Comparison of ENCODE assay signal across 7 mouse cellular contexts in genomic region chr7:80444401-80445249, GRCm38 (mm10). TPM values are rescaled to one million over a fixed set of nuclear protein-coding genes. Genes with fewer than 3 reads are reported as not detected.
DNase-seq lines count a peak whose midpoint lies in the region; ATAC-seq and TF ChIP-seq lines count a peak whose summit lies in the region.

No protein-coding gene starts in this region.

- no peak for TF ChIP-seq EP300 in liver, postnatal 0 days (IDR thresholded peaks at IDR 0.05; ENCODE audit: low read depth)

- no peaks in the 10 kb centered on the region for H3K9me3 ChIP-seq in heart, embryonic 12.5 days (replicated peaks)
- H3K9me3 ChIP-seq in liver, postnatal 0 days (ENCODE audit: low read length), result no peaks in the 10 kb centered on the region
- H3K9me3 ChIP-seq in kidney, embryonic 15.5 days (replicated peaks), result no peaks in the 10 kb centered on the region
- no peaks in the 10 kb centered on the region for H3K9me3 ChIP-seq in midbrain, embryonic 10.5 days (replicated peaks)

- ATAC-seq in heart, embryonic 12.5 days (ENCODE audit: insufficient number of reproducible peaks, low FRiP score), result peak; percentile 71
- ATAC-seq in liver, postnatal 0 days, result peak; percentile 41
- ATAC-seq in kidney, embryonic 15.5 days (replicated peaks; ENCODE audit: low FRiP score), result no peak
- ATAC-seq in activated CD4-positive, CD25-positive, alpha-beta regulatory T cell, adult 4 months, result no peak

- DNase-seq in thymus, postnatal 0 days (ENCODE audit: low spot score), result peak; percentile 39
- DNase-seq in thymus, adult 18-20 months, result no peak
- DNase-seq in liver, postnatal 0 days, result no peak
- DNase-seq in midbrain, embryonic 10.5 days (ENCODE audit: low spot score), result no peak

- H3K4me2 ChIP-seq in heart, embryonic 12.5 days, result peak overlapping the region; percentile 33
- peak overlapping the region; percentile 49 for H3K4me2 ChIP-seq in liver, postnatal 0 days (ENCODE audit: low read depth, low read length)
- H3K4me2 ChIP-seq in kidney, embryonic 15.5 days, result no peak overlapping the region

- no peak overlapping the region for H3K4me3 ChIP-seq in heart, embryonic 12.5 days
- H3K4me3 ChIP-seq in liver, postnatal 0 days (ENCODE audit: low read depth, low read length), result no peak overlapping the region
- H3K4me3 ChIP-seq in kidney, embryonic 15.5 days (replicated peaks), result no peak overlapping the region
- no peak overlapping the region for H3K4me3 ChIP-seq in midbrain, embryonic 10.5 days

- peaks cover 67% of the 10 kb centered on the region for H3K4me1 ChIP-seq in heart, embryonic 12.5 days (replicated peaks)
- peaks cover 40% of the 10 kb centered on the region for H3K4me1 ChIP-seq in liver, postnatal 0 days (ENCODE audit: insufficient read depth)
- H3K4me1 ChIP-seq in kidney, embryonic 15.5 days, result peaks cover 35% of the 10 kb centered on the region
- H3K4me1 ChIP-seq in midbrain, embryonic 10.5 days, result peaks cover 28% of the 10 kb centered on the region

- peak overlapping the region; percentile 15; the same call in 1 of the 2 replicates for H3K9ac ChIP-seq in heart, embryonic 12.5 days
- peak overlapping the region; percentile 31; the same call in 1 of the 2 replicates for H3K9ac ChIP-seq in liver, postnatal 0 days (replicated peaks)
- H3K9ac ChIP-seq in kidney, embryonic 15.5 days, result no peak overlapping the region

- peak overlapping the region; percentile 96 for H3K27ac ChIP-seq in heart, embryonic 12.5 days (ENCODE audit: poor library complexity, severe bottlenecking)
- H3K27ac ChIP-seq in liver, postnatal 0 days (ENCODE audit: low read depth), result peak overlapping the region; percentile 79
- H3K27ac ChIP-seq in kidney, embryonic 15.5 days, result no peak overlapping the region
- H3K27ac ChIP-seq in midbrain, embryonic 10.5 days (replicated peaks), result no peak overlapping the region; the same call in 1 of the 2 replicates

- H3K36me3 ChIP-seq in heart, embryonic 12.5 days, result no peaks in the 10 kb centered on the region
- no peaks in the 10 kb centered on the region for H3K36me3 ChIP-seq in liver, postnatal 0 days (replicated peaks; ENCODE audit: insufficient read depth, low read length)
- H3K36me3 ChIP-seq in kidney, embryonic 15.5 days, result no peaks in the 10 kb centered on the region
- no peaks in the 10 kb centered on the region for H3K36me3 ChIP-seq in midbrain, embryonic 10.5 days

- no peaks in the 10 kb centered on the region for H3K27me3 ChIP-seq in heart, embryonic 12.5 days (replicated peaks)
- H3K27me3 ChIP-seq in liver, postnatal 0 days (ENCODE audit: insufficient read depth, low read length), result no peaks in the 10 kb centered on the region
- H3K27me3 ChIP-seq in kidney, embryonic 15.5 days, result no peaks in the 10 kb centered on the region
- H3K27me3 ChIP-seq in midbrain, embryonic 10.5 days (ENCODE audit: low read depth, poor library complexity, severe bottlenecking), result peaks cover 10% of the 10 kb centered on the region; the same call in 1 of the 2 replicates

- TF ChIP-seq CTCF in liver, postnatal 0 days (IDR thresholded peaks at IDR 0.05; ENCODE audit: low read depth), result no peak

- 17% methylated on average over 17 of the region's 17 CpGs for WGBS in heart, embryonic 12.5 days
- WGBS in liver, postnatal 0 days (ENCODE audit: insufficient replicate concordance), result 37% methylated on average over 17 of the region's 17 CpGs
- 76% methylated on average over 17 of the region's 17 CpGs for WGBS in kidney, embryonic 15.5 days
- 74% methylated on average over 17 of the region's 17 CpGs for WGBS in midbrain, embryonic 10.5 days

RNA-seq across cellular contexts. Expression of gene Furin, which starts 39.4 kb away (rescaled TPM):
- 6.8 and 9.1 TPM in 2 replicates for polyA plus RNA-seq in thymus, postnatal 0 days (2015; fragmentation: Nextera tagmentation; extraction: Ambion mirVana)
- 24.5 and 25.9 TPM in 2 replicates for polyA plus RNA-seq in heart, embryonic 12.5 days (2016; fragmentation: Nextera tagmentation; extraction: Ambion mirVana)
- polyA plus RNA-seq in liver, postnatal 0 days (2015; fragmentation: Nextera tagmentation; extraction: Ambion mirVana), result 17.7 and 18.0 TPM in 2 replicates
- polyA plus RNA-seq in kidney, embryonic 15.5 days (2015; fragmentation: Nextera tagmentation; extraction: Ambion mirVana), result 12.9 and 13.5 TPM in 2 replicates
- polyA plus RNA-seq in activated CD4-positive, CD25-positive, alpha-beta regulatory T cell, adult 4 months (2017; shearing (Covaris generic)), result 10 to 100 TPM; 10.6 to 15.2 TPM
- polyA plus RNA-seq in midbrain, embryonic 10.5 days (2016; fragmentation: Nextera tagmentation; extraction: Ambion mirVana), result 3.0 and 3.9 TPM in 2 replicates

RNA-seq across cellular contexts. Expression of gene Fes, which starts 56.9 kb away (rescaled TPM):
- 7.3 and 7.8 TPM in 2 replicates for polyA plus RNA-seq in thymus, postnatal 0 days (2015; fragmentation: Nextera tagmentation; extraction: Ambion mirVana)
- polyA plus RNA-seq in heart, embryonic 12.5 days (2016; fragmentation: Nextera tagmentation; extraction: Ambion mirVana), result 10.2 and 11.4 TPM in 2 replicates
- polyA plus RNA-seq in liver, postnatal 0 days (2015; fragmentation: Nextera tagmentation; extraction: Ambion mirVana), result 16.3 and 16.8 TPM in 2 replicates
- 14.9 and 18.5 TPM in 2 replicates for polyA plus RNA-seq in kidney, embryonic 15.5 days (2015; fragmentation: Nextera tagmentation; extraction: Ambion mirVana)
- polyA plus RNA-seq in activated CD4-positive, CD25-positive, alpha-beta regulatory T cell, adult 4 months (2017; shearing (Covaris generic)), result 1 to 10 TPM; 2.0 to 4.5 TPM
- 9.1 and 11.8 TPM in 2 replicates for polyA plus RNA-seq in midbrain, embryonic 10.5 days (2016; fragmentation: Nextera tagmentation; extraction: Ambion mirVana)

Comparison
In these comparisons a context has a peak if more than half of its experiments do, and no peak if none do; other contexts are left out.
1. ATAC-seq: peak in heart, embryonic 12.5 days (single experiment) and liver, postnatal 0 days (single experiment); none in kidney, embryonic 15.5 days (single experiment) and activated CD4-positive, CD25-positive, alpha-beta regulatory T cell, adult 4 months (single experiment).
2. H3K27ac ChIP-seq: peak in heart, embryonic 12.5 days (single experiment) and liver, postnatal 0 days (single experiment); none in kidney, embryonic 15.5 days (single experiment) and midbrain, embryonic 10.5 days (single experiment).